ENCODE assay signal across 8 mouse cellular contexts in genomic region chr3:89102495-89103290, GRCm38 (mm10). TPM values are rescaled to one million over a fixed set of nuclear protein-coding genes. Genes with fewer than 3 reads are reported as not detected.
A peak's percentile ranks its signal among the peaks of the same experiment; 100 is the strongest.
DNase-seq lines count a peak whose midpoint lies in the region; ATAC-seq lines count a peak whose summit lies in the region.

No protein-coding gene starts in this region.

- H3K9ac ChIP-seq in lung, embryonic 16.5 days (ENCODE audit: low read length): peak overlapping the region; percentile 44; the same call in 1 of the 2 replicates
- no peak overlapping the region for H3K9ac ChIP-seq in forebrain, embryonic 15.5 days (replicated peaks)
- peak overlapping the region; percentile 63 for H3K9ac ChIP-seq in liver, embryonic 12.5 days
- peak overlapping the region; percentile 43 for H3K9ac ChIP-seq in stomach, embryonic 16.5 days (ENCODE audit: low read length)

- H3K4me3 ChIP-seq in lung, embryonic 16.5 days (ENCODE audit: low read length): peak overlapping the region; percentile 70
- peak overlapping the region; percentile 79 for H3K4me3 ChIP-seq in forebrain, embryonic 15.5 days
- H3K4me3 ChIP-seq in liver, embryonic 12.5 days: peak overlapping the region; percentile 80
- H3K4me3 ChIP-seq in stomach, embryonic 16.5 days (replicated peaks; ENCODE audit: low read length): peak overlapping the region; percentile 35

- no peak for DNase-seq in lung, adult 18-20 months
- DNase-seq in frontal cortex, postnatal 10 days (ENCODE audit: low spot score in 2 of 2): no peak
- DNase-seq in cerebellum, adult 8-10 months: no peak
- DNase-seq in right cerebral cortex, adult 2 months (ENCODE audit: low spot score in 2 of 2): no peak

- H3K27me3 ChIP-seq in lung, embryonic 16.5 days (ENCODE audit: control insufficient read depth, insufficient read depth, low read depth, low read length): no peaks in the 10 kb centered on the region
- H3K27me3 ChIP-seq in forebrain, embryonic 15.5 days: no peaks in the 10 kb centered on the region
- no peaks in the 10 kb centered on the region for H3K27me3 ChIP-seq in liver, embryonic 12.5 days (replicated peaks)
- H3K27me3 ChIP-seq in stomach, embryonic 16.5 days (ENCODE audit: control insufficient read depth, insufficient read depth, low read length): no peaks in the 10 kb centered on the region

- H3K4me1 ChIP-seq in lung, embryonic 16.5 days (replicated peaks; ENCODE audit: control insufficient read depth, insufficient read depth, low read length): peaks cover 23% of the 10 kb centered on the region
- H3K4me1 ChIP-seq in forebrain, embryonic 15.5 days: peaks cover 30% of the 10 kb centered on the region
- H3K4me1 ChIP-seq in liver, embryonic 12.5 days: peaks cover 47% of the 10 kb centered on the region
- H3K4me1 ChIP-seq in stomach, embryonic 16.5 days (ENCODE audit: control insufficient read depth, insufficient read depth, low read length): peaks cover 21% of the 10 kb centered on the region

- 54% methylated on average over 12 of the region's 12 CpGs for WGBS in lung, embryonic 16.5 days
- WGBS in forebrain, embryonic 15.5 days: 67% methylated on average over 12 of the region's 12 CpGs
- WGBS in liver, embryonic 12.5 days (ENCODE audit: insufficient replicate concordance): 51% methylated on average over 12 of the region's 12 CpGs
- 50% methylated on average over 12 of the region's 12 CpGs for WGBS in stomach, embryonic 16.5 days

- H3K4me2 ChIP-seq in lung, embryonic 16.5 days (ENCODE audit: low read depth, low read length): peak overlapping the region; percentile 60
- peak overlapping the region; percentile 80 for H3K4me2 ChIP-seq in forebrain, embryonic 15.5 days (replicated peaks)
- peak overlapping the region; percentile 95 for H3K4me2 ChIP-seq in liver, embryonic 12.5 days
- H3K4me2 ChIP-seq in stomach, embryonic 16.5 days (ENCODE audit: low read depth, low read length): peak overlapping the region; percentile 49

- H3K9me3 ChIP-seq in lung, embryonic 16.5 days (ENCODE audit: control insufficient read depth, low read length): no peaks in the 10 kb centered on the region
- H3K9me3 ChIP-seq in forebrain, embryonic 15.5 days: no peaks in the 10 kb centered on the region
- no peaks in the 10 kb centered on the region for H3K9me3 ChIP-seq in liver, embryonic 12.5 days (replicated peaks)
- no peaks in the 10 kb centered on the region for H3K9me3 ChIP-seq in stomach, embryonic 16.5 days (replicated peaks; ENCODE audit: control insufficient read depth, low read length)

- H3K27ac ChIP-seq in lung, embryonic 16.5 days (ENCODE audit: low read length): peak overlapping the region; percentile 73
- H3K27ac ChIP-seq in forebrain, embryonic 15.5 days (replicated peaks): peak overlapping the region; percentile 87
- H3K27ac ChIP-seq in liver, embryonic 12.5 days: peak overlapping the region; percentile 81
- peak overlapping the region; percentile 85 for H3K27ac ChIP-seq in stomach, embryonic 16.5 days (ENCODE audit: low read length)

- ATAC-seq in lung, embryonic 16.5 days (ENCODE audit: low read depth): no peak
- no peak for ATAC-seq in forebrain, embryonic 15.5 days (replicated peaks)
- ATAC-seq in liver, embryonic 12.5 days: no peak
- no peak for ATAC-seq in stomach, embryonic 16.5 days (ENCODE audit: insufficient read depth, low FRiP score)

- peaks cover 3% of the 10 kb centered on the region; the same call in 1 of the 2 replicates for H3K36me3 ChIP-seq in lung, embryonic 16.5 days (ENCODE audit: control insufficient read depth, insufficient read depth, low read length)
- peaks cover 13% of the 10 kb centered on the region for H3K36me3 ChIP-seq in forebrain, embryonic 15.5 days
- peaks cover 28% of the 10 kb centered on the region for H3K36me3 ChIP-seq in liver, embryonic 12.5 days
- H3K36me3 ChIP-seq in stomach, embryonic 16.5 days (ENCODE audit: control insufficient read depth, insufficient read depth, low read length): peaks cover 4% of the 10 kb centered on the region; the same call in 1 of the 2 replicates

RNA-seq across cellular contexts. Expression of gene Fdps, which starts 0.9 kb away (rescaled TPM):
- polyA plus RNA-seq in lung, embryonic 16.5 days (2015; fragmentation: Nextera tagmentation; extraction: Ambion mirVana): 132 and 137 TPM in 2 replicates
- 364 and 375 TPM in 2 replicates for polyA plus RNA-seq in forebrain, embryonic 15.5 days (2015; fragmentation: Nextera tagmentation; extraction: Ambion mirVana)
- polyA plus RNA-seq in liver, embryonic 12.5 days (2016; fragmentation: Nextera tagmentation; extraction: Ambion mirVana): 284 and 291 TPM in 2 replicates
- polyA plus RNA-seq in stomach, embryonic 16.5 days (2015; fragmentation: Nextera tagmentation; extraction: Ambion mirVana): 340 and 368 TPM in 2 replicates

RNA-seq across cellular contexts. Expression of gene Gm43738, which starts 1.8 kb away (rescaled TPM):
- polyA plus RNA-seq in lung, embryonic 16.5 days (2015; fragmentation: Nextera tagmentation; extraction: Ambion mirVana): not detected in 2 replicates
- polyA plus RNA-seq in forebrain, embryonic 15.5 days (2015; fragmentation: Nextera tagmentation; extraction: Ambion mirVana): not detected in 2 replicates
- polyA plus RNA-seq in liver, embryonic 12.5 days (2016; fragmentation: Nextera tagmentation; extraction: Ambion mirVana): 0.06 TPM in 1 of 2 replicates, not detected in the other
- not detected in 2 replicates for polyA plus RNA-seq in stomach, embryonic 16.5 days (2015; fragmentation: Nextera tagmentation; extraction: Ambion mirVana)

RNA-seq across cellular contexts. Expression of gene Rusc1, which starts 9.6 kb away (rescaled TPM):
- 19.7 and 19.8 TPM in 2 replicates for polyA plus RNA-seq in lung, embryonic 16.5 days (2015; fragmentation: Nextera tagmentation; extraction: Ambion mirVana)
- 74.8 and 76.2 TPM in 2 replicates for polyA plus RNA-seq in forebrain, embryonic 15.5 days (2015; fragmentation: Nextera tagmentation; extraction: Ambion mirVana)
- polyA plus RNA-seq in liver, embryonic 12.5 days (2016; fragmentation: Nextera tagmentation; extraction: Ambion mirVana): 7.7 and 8.8 TPM in 2 replicates
- polyA plus RNA-seq in stomach, embryonic 16.5 days (2015; fragmentation: Nextera tagmentation; extraction: Ambion mirVana): 19.2 and 22.8 TPM in 2 replicates

RNA-seq across cellular contexts. Expression of gene Pklr, which starts 33.2 kb away (rescaled TPM):
- polyA plus RNA-seq in lung, embryonic 16.5 days (2015; fragmentation: Nextera tagmentation; extraction: Ambion mirVana): 0.18 and 1.3 TPM in 2 replicates
- 0.06 and 0.10 TPM in 2 replicates for polyA plus RNA-seq in forebrain, embryonic 15.5 days (2015; fragmentation: Nextera tagmentation; extraction: Ambion mirVana)
- 162 and 171 TPM in 2 replicates for polyA plus RNA-seq in liver, embryonic 12.5 days (2016; fragmentation: Nextera tagmentation; extraction: Ambion mirVana)
- 14.3 and 22.0 TPM in 2 replicates for polyA plus RNA-seq in stomach, embryonic 16.5 days (2015; fragmentation: Nextera tagmentation; extraction: Ambion mirVana)

RNA-seq across cellular contexts. Expression of gene Hcn3, which starts 57.3 kb away (rescaled TPM):
- 1.1 and 1.6 TPM in 2 replicates for polyA plus RNA-seq in lung, embryonic 16.5 days (2015; fragmentation: Nextera tagmentation; extraction: Ambion mirVana)
- polyA plus RNA-seq in forebrain, embryonic 15.5 days (2015; fragmentation: Nextera tagmentation; extraction: Ambion mirVana): 30.1 and 34.3 TPM in 2 replicates
- polyA plus RNA-seq in liver, embryonic 12.5 days (2016; fragmentation: Nextera tagmentation; extraction: Ambion mirVana): 0.81 and 0.86 TPM in 2 replicates
- polyA plus RNA-seq in stomach, embryonic 16.5 days (2015; fragmentation: Nextera tagmentation; extraction: Ambion mirVana): 1.7 and 1.8 TPM in 2 replicates
